Mouse (Mus musculus) monocyte, adult 2 months (primary cell): ENCODE measurements around the gene Pank3.
"Not testable (repeated sequence)": the region's sequence is repeated elsewhere in the genome, so short reads cannot be mapped to it uniquely, and the experiment has no call there.

Experiments
- DNase-seq, 2 experiments: peaks; one replicate each; pipeline ENCODE4 v3.0.0; 2022; ENCODE audit warnings: low spot score in 2 of 2, low read depth in 1 of 2

Gene Pank3

DNA sequence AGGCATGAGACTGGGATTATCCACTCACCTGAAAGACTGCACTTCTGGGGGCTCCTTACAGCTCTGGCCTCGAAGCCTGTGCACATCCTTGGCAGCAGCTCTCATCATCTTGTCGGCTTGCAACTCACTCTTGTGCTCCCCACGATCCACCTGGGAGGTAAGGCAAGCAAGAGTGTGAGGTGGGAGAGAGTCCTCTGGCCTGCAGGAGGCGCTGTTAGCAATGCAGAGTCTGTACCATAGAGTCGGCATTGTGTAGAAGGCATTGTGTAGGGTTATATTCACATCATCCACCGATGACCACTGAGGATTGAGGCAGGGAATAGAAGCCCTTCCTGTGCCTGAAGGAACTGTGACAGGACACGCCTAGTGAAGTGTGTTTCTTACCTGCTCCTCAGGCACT, 71.0 kb downstream of the Pank3 start:
- no peak for DNase-seq

DNA sequence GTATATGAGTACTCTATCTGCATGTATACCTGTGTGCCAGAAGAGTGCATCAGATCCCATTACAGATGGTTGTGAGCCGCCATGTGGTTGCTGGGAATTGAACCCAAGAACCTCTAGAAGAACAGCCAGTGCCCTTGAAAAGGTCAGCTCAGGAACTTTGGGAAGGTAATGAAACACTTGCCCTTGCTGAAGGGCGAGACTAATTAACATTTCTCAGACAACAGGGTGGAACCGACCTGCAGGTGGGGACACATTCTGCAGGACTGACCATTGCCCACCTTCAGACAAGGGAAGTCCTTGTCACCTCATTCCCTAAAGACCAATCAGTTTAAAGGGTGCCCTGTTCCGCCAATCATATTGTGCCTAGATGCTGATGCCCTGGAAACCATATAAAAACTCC, 71.5 kb downstream of the Pank3 start:
- DNase-seq = not testable (repeated sequence)
